Mouse (Mus musculus) liver, embryonic 14.5 days (tissue): ENCODE data around the gene Thsd4. TPM values are rescaled to one million over a fixed set of nuclear protein-coding genes. Genes with fewer than 3 reads are reported as not detected.
A peak's percentile ranks its signal among the peaks of the same experiment; 100 is the strongest.

ENCODE experiments used
- ATAC-seq: fragments of 200-750 bp; cut with Nextera tagmentation; 2 replicates; pipeline ENCODE4 v1.8.0; 2017; ENCODE audit warnings: moderate number of reproducible peaks, mild to moderate bottlenecking, moderate library complexity; ENCODE audit not compliant: insufficient read depth
- DNase-seq, 3 experiments: peaks; one replicate each; pipeline ENCODE4 v3.0.0-alpha.2; 2012 to 2013; ENCODE audit warnings: low read depth in 3 of 3, low spot score in 3 of 3
- H3K27ac ChIP-seq: fragments of 300-500 bp; sonication (generic); 2 replicates; pipeline ENCODE4 v1.5.1; 2014; ENCODE audit warnings: moderate library complexity, mild to moderate bottlenecking, control low read depth, inconsistent platforms
- H3K27me3 ChIP-seq: fragments of 300-500 bp; sonication (generic); 2 replicates; pipeline ENCODE4 v1.6.1; 2014; ENCODE audit warnings: mild to moderate bottlenecking, low read length, moderate library complexity; ENCODE audit not compliant: control insufficient read depth, insufficient read depth
- H3K36me3 ChIP-seq: fragments of 300-500 bp; sonication (generic); replicated peaks from 2 replicates; pipeline ENCODE4 v1.6.1; 2014; ENCODE audit warnings: low read depth; ENCODE audit not compliant: control insufficient read depth, insufficient read depth
- H3K4me1 ChIP-seq, 2 experiments: fragments of 200-500 bp in 1 of 2; fragments of 300-500 bp in 1 of 2; sonication (generic) in 1 of 2; replicated peaks; 2 replicates each; pipeline ENCODE4 v1.6.1; 2012 to 2014; ENCODE audit warnings: antibody characterized with exemption in 1 of 2, inconsistent platforms in 1 of 2, low read length in 1 of 2; ENCODE audit not compliant: control insufficient read depth in 2 of 2, insufficient read depth in 2 of 2
- H3K4me2 ChIP-seq: fragments of 300-500 bp; sonication (generic); 2 replicates; pipeline ENCODE4 v1.6.1; 2014; ENCODE audit warnings: low read depth, mild to moderate bottlenecking, control low read depth, moderate library complexity
- H3K4me3 ChIP-seq, 2 experiments: fragments of 200-500 bp in 1 of 2; fragments of 300-500 bp in 1 of 2; sonication (generic) in 1 of 2; 2 replicates each; pipeline ENCODE4 v1.5.1; 2012 to 2014; ENCODE audit warnings: low read depth in 2 of 2, low read length in 2 of 2, mild to moderate bottlenecking in 2 of 2, control low read depth in 1 of 2, inconsistent platforms in 1 of 2, moderate library complexity in 1 of 2; ENCODE audit not compliant: insufficient read depth in 1 of 2
- H3K9ac ChIP-seq: fragments of 300-500 bp; sonication (generic); replicated peaks from 2 replicates; pipeline ENCODE4 v1.6.1; 2014; ENCODE audit warnings: mild to moderate bottlenecking, control low read depth, moderate library complexity
- H3K9me3 ChIP-seq: fragments of 300-500 bp; sonication (generic); 2 replicates; pipeline ENCODE4 v1.6.1; 2016; ENCODE audit warnings: low read length, mixed read lengths; ENCODE audit not compliant: control insufficient read depth
- CTCF ChIP-seq: IDR thresholded peaks from 2 replicates; pipeline ENCODE4 v1.5.1; 2016; ENCODE audit warnings: antibody characterized with exemption, low read depth, control low read depth
- EP300 ChIP-seq: IDR thresholded peaks from 2 replicates; pipeline ENCODE4 v1.6.1; 2016; ENCODE audit warnings: antibody characterized with exemption, low read depth
- WGBS: fragments of 180-500 bp; shearing (Covaris S2); extraction: QIAGEN DNeasy Blood & Tissue Kit; methylation state at CpG from one replicate; pipeline ENCODE4 v1.1.7; 2014; ENCODE audit not compliant: insufficient replicate concordance; 5-methylcytosine and 5-hydroxymethylcytosine counted together
- polyA plus RNA-seq, 2 experiments: library from polyadenylated mRNA; depleted of rRNA in 1 of 2; stranded (reverse) in 1 of 2; unstranded in 1 of 2; fragments of >200 nt; fragmentation: Nextera tagmentation in 1 of 2; extraction: Ambion mirVana in 1 of 2; gene quantifications; 2 replicates each; pipeline versions ENCODE4 v1.2.1 to v1.2.3; 2012 to 2014

Thsd4 gene
- polyA plus RNA-seq, 2 experiments = 0.43 to 0.48 TPM

GRCm38 (mm10) chr9:60043175-60043574 lies 478.7 kb downstream of the Thsd4 start:
- TF ChIP-seq EP300 (no peak), CTCF (0 out of 2 replicates have a peak, but pooled peaks have one; percentile 28)
- WGBS = 51% methylated on average over 1 of the region's 1 CpGs
- H3K4me2 ChIP-seq = no peak overlapping the region

GRCm38 (mm10) chr9:60034883-60035282 lies 487.0 kb downstream of the Thsd4 start:
- Histone ChIP-seq H3K4me3 (no peak overlapping the region), H3K9me3 (no peaks in the 10 kb centered on the region), H3K4me2 (no peak overlapping the region), H3K27ac (no peak overlapping the region), H3K4me1 (no peaks in the 10 kb centered on the region), H3K9ac (no peak overlapping the region), H3K36me3 (no peaks in the 10 kb centered on the region), H3K27me3 (no peaks in the 10 kb centered on the region)
- ATAC-seq = no peak
- TF ChIP-seq CTCF = no peak
- no peak for TF ChIP-seq EP300
- DNase-seq = no peak
- 64% methylated on average over 4 of the region's 4 CpGs for WGBS

More at GRCm38 (mm10) chr9:60043175-60043574, 478.7 kb downstream of the Thsd4 start:
- Histone ChIP-seq H3K4me3 (no peak overlapping the region), H3K27me3 (no peaks in the 10 kb centered on the region), H3K4me1 (no peaks in the 10 kb centered on the region), H3K27ac (no peak overlapping the region), H3K9me3 (no peaks in the 10 kb centered on the region; the same call in 1 of the 2 replicates), H3K36me3 (no peaks in the 10 kb centered on the region), H3K9ac (no peak overlapping the region)
- DNase-seq (no peak), ATAC-seq (no peak)

GRCm38 (mm10) chr9:60027234-60027633 lies 494.6 kb downstream of the Thsd4 start:
- no peak overlapping the region for H3K4me3 ChIP-seq
- no peak overlapping the region for H3K9ac ChIP-seq
- TF ChIP-seq CTCF (no peak), EP300 (no peak)
- H3K27me3 ChIP-seq = no peaks in the 10 kb centered on the region
- DNase-seq = no peak
- no peak overlapping the region for H3K4me2 ChIP-seq
- H3K36me3 ChIP-seq = no peaks in the 10 kb centered on the region
- peaks cover 0 to 18% of the 10 kb centered on the region in 2 experiments; a peak in 2 of 4 replicates for H3K4me1 ChIP-seq
- no peaks in the 10 kb centered on the region for H3K9me3 ChIP-seq
- ATAC-seq = no peak
- no peak overlapping the region for H3K27ac ChIP-seq
- 57% methylated on average over 4 of the region's 4 CpGs for WGBS

- no peaks in the 10 kb centered on the region for H3K36me3 ChIP-seq
- no peak overlapping the region for H3K4me2 ChIP-seq
- peak; percentile 26; the same call in 1 of the 2 replicates for TF ChIP-seq CTCF
- no peak for TF ChIP-seq EP300
- H3K27me3 ChIP-seq = no peaks in the 10 kb centered on the region
- no peak overlapping the region for H3K27ac ChIP-seq
- WGBS = 26% methylated on average over 2 of the region's 2 CpGs
- no peak for ATAC-seq
- H3K9me3 ChIP-seq = no peaks in the 10 kb centered on the region
- H3K4me1 ChIP-seq = peaks cover 0 to 20% of the 10 kb centered on the region in 2 experiments; a peak in 2 of 4 replicates
- H3K4me3 ChIP-seq = no peak overlapping the region
- no peak overlapping the region for H3K9ac ChIP-seq
- no peak for DNase-seq
These were observed 495.1 kb downstream of the Thsd4 start for GRCm38 (mm10) chr9:60026795-60027194.

GRCm38 (mm10) chr9:60025919-60026318 lies 495.9 kb downstream of the Thsd4 start:
- H3K4me2 ChIP-seq = no peak overlapping the region
- DNase-seq (no peak), ATAC-seq (no peak)
- 64% methylated on average over 6 of the region's 6 CpGs for WGBS
- H3K27me3 ChIP-seq = no peaks in the 10 kb centered on the region
- no peak overlapping the region for H3K4me3 ChIP-seq
- H3K36me3 ChIP-seq = no peaks in the 10 kb centered on the region
- no peaks in the 10 kb centered on the region for H3K9me3 ChIP-seq
- TF ChIP-seq EP300 (no peak), CTCF (no peak)
- no peak overlapping the region for H3K9ac ChIP-seq
- no peak overlapping the region for H3K27ac ChIP-seq
- peaks cover 0 to 21% of the 10 kb centered on the region in 2 experiments; a peak in 2 of 4 replicates for H3K4me1 ChIP-seq
